Mouse (Mus musculus): ENCODE data around the gene Osbp.
A peak's percentile ranks its signal among the peaks of the same experiment; 100 is the strongest.

Gene Osbp

DNA sequence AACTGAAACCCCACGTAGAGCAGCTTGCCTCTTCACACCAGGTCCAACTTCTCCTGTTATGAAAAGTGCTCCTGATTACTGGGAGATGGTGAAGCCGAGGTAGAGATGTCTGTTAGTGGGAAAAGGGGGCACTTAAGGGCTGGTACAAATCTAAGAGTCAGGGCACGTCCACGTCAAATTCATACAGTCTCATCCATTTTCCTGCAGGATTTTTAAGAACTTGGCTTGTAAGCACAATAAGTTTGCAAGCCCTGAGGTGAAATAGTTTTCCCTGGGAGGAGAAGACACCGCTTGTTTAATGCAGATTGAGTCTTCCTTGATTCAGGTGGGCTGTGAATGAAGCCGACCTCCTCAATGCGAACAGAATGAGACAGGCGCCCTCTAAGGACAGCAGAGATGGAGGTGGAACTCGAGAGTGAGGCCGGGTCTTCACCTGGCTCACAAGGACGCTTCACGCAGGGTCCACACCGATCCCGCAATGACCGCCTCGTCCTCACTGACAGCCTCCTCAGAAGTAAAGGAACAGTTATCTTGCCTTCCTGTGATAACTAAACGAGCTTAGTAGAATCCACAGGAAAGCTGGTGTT, 40.7 kb downstream of the Osbp start:
- peak overlapping the region; percentile 79 for H3K4me3 ChIP-seq (replicated peaks; ENCODE audit: low read length)
- no peaks in the 10 kb centered on the region for H3K9me3 ChIP-seq (ENCODE audit: low read length)
- H3K4me1 ChIP-seq (replicated peaks; ENCODE audit: low read depth, low read length) = peaks cover 50% of the 10 kb centered on the region
- H3K36me3 ChIP-seq (ENCODE audit: insufficient read depth, low read length) = no peaks in the 10 kb centered on the region
- TF ChIP-seq POU5F1 (IDR thresholded peaks at IDR 0.05; ENCODE audit: borderline replicate concordance, low read length) (no peak), NANOG (IDR thresholded peaks at IDR 0.05; ENCODE audit: borderline replicate concordance, low read length) (no peak), CTCF (conservative IDR thresholded peaks at IDR 0.05; ENCODE audit: low read length) (no peak)
- peaks cover 2% of the 10 kb centered on the region; the same call in 1 of the 2 replicates for H3K27me3 ChIP-seq (ENCODE audit: insufficient read depth, low read length)

DNA sequence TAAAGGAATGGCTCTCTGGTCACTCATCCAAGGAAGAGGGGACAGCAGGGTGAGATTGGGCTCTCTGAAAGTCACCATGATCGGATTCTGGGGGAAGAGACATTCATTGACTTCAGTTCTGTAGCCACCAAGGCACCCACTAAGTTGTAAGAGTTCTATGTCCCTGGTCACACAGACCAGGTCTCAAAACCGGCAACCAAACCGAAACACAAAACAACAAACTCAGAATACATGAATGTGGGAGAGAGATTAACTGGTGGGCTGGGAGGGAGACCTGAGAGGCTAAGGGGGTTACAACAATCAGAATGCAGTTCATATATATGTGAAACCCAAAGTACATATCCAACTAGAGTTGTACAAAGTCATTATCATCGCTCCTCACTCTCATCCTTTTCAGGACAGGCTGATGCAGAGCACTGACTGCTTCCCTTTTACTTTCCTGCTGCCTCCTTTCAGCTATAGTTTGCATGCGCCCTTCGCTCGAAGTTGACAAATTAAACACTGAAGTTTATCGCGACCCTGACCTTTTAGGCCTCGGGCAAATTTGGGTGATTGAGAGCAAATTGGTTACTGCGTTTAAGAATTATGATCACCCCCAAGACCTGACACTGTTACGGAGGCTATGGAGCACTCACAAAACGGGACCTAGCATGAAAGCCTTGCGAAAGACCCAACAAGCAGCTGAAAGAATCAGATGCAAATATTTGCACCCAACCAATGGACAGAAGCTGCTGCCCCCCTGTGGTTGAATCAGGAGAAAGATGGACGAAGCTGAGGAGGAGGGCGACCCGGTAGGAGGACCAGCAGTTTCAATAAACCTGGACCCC, 41.6 kb downstream of the Osbp start:
- Histone ChIP-seq H3K9me3 (ENCODE audit: low read length) (no peaks in the 10 kb centered on the region), H3K4me3 (replicated peaks; ENCODE audit: low read length) (peak overlapping the region; percentile 79)
- peak; percentile 23; the same call in 1 of the 2 replicates for TF ChIP-seq CTCF (conservative IDR thresholded peaks at IDR 0.05; ENCODE audit: low read length)
- no peak for TF ChIP-seq NANOG (IDR thresholded peaks at IDR 0.05; ENCODE audit: borderline replicate concordance, low read length)

DNA sequence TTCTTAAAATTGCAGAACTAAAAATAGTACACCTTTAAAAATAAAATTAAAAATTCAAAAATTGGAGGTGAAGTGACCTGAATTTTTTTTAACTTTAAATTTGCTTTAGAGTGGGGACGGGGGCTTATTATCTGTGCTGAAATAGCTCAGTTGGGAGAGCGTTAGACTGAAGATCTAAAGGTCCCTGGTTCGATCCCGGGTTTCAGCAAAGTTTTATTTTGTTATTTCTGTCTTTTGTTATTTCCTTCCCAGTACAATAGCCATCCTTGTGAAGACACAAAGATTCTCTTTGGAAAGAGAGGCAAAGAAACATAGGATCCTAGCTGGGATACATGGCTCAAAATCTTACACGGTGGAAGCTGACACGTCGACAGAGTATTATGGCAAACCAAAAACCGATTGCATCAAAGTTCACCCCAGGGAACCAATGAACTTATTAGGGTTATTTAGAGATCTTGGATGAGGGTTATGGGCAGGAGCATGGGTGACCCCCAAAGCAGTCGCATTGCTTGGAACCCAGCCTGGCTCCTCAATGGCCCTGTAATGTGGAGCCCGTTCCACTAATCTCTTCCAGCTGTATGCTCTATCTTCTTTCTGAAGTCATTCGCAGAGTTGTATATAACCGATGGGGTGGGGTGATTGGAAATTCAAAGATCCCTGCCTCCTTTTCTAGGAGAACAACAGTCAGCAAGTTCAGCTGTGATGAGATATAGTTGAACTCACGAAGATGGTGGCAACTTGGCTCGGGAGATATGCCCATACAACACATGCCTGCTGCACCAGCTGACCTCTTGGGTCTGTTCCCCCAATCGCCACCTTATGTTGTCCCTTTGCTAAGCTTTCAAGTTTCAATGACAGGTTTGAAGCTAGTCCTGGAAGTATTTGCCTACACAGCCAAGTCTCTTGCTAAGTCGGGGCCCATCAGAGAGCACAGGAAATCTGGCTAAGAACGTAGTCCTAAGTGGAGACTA, 43.0 kb downstream of the Osbp start:
- H3K9me3 ChIP-seq (ENCODE audit: low read length) = no peaks in the 10 kb centered on the region
- H3K4me1 ChIP-seq (replicated peaks; ENCODE audit: low read depth, low read length) = peaks cover 45% of the 10 kb centered on the region
- peaks cover 6% of the 10 kb centered on the region; the same call in 1 of the 2 replicates for H3K27me3 ChIP-seq (ENCODE audit: insufficient read depth, low read length)
- TF ChIP-seq NANOG (IDR thresholded peaks at IDR 0.05; ENCODE audit: borderline replicate concordance, low read length) (no peak), CTCF (conservative IDR thresholded peaks at IDR 0.05; ENCODE audit: low read length) (no peak), POU5F1 (IDR thresholded peaks at IDR 0.05; ENCODE audit: borderline replicate concordance, low read length) (no peak)
- no peaks in the 10 kb centered on the region for H3K36me3 ChIP-seq (ENCODE audit: insufficient read depth, low read length)
- peak overlapping the region; percentile 48; the same call in 1 of the 2 replicates for H3K4me3 ChIP-seq (replicated peaks; ENCODE audit: low read length)

More for the DNA sequence above, 41.6 kb downstream of the Osbp start:
- Histone ChIP-seq H3K36me3 (ENCODE audit: insufficient read depth, low read length) (no peaks in the 10 kb centered on the region), H3K27me3 (ENCODE audit: insufficient read depth, low read length) (peaks cover 2% of the 10 kb centered on the region; the same call in 1 of the 2 replicates), H3K4me1 (replicated peaks; ENCODE audit: low read depth, low read length) (peaks cover 49% of the 10 kb centered on the region)

DNA sequence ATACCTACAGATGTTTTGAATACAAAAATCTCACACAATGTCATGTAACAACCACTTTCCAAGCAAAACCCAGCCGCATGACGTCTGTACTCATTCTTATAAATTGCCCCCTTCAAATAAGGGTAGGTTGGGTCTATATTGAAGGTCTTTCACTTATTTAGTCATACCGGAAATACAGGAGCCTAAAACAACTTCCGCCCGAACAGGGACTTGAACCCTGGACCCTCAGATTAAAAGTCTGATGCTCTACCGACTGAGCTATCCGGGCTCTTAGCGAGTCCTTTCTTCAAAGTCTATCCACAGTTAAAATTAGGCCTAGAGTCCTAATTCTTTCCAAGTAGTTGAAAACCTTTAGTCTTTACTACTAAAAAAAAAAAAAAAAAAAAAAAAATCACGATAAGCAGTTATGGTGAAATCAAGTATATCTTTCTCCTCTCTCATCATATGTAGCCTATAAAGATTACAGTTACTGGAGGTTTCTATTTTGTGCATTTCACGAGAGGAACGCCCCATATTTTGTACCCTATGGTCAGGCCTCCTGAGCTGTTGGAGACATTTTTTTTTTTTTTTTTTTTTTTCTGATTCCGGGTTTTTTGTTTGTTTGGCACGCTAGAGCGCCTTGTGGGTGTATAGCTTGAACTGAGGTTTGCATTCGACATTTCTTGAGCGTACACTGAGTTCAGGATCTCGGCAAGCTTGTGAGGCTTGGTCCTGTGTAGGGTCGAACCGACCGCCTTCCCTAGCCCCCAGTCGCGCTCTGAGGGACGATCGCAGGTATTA, 44.0 kb downstream of the Osbp start:
- TF ChIP-seq POU5F1 (IDR thresholded peaks at IDR 0.05; ENCODE audit: borderline replicate concordance, low read length) = no peak
- TF ChIP-seq CTCF (conservative IDR thresholded peaks at IDR 0.05; ENCODE audit: low read length) = no peak
- TF ChIP-seq NANOG (IDR thresholded peaks at IDR 0.05; ENCODE audit: borderline replicate concordance, low read length) = no peak
- H3K9me3 ChIP-seq (ENCODE audit: low read length) = no peaks in the 10 kb centered on the region
- peaks cover 12% of the 10 kb centered on the region for H3K27me3 ChIP-seq (ENCODE audit: insufficient read depth, low read length)
- H3K4me3 ChIP-seq (replicated peaks; ENCODE audit: low read length) = peak overlapping the region; percentile 89
- peaks cover 38% of the 10 kb centered on the region for H3K4me1 ChIP-seq (replicated peaks; ENCODE audit: low read depth, low read length)
- H3K36me3 ChIP-seq (ENCODE audit: insufficient read depth, low read length) = no peaks in the 10 kb centered on the region

DNA sequence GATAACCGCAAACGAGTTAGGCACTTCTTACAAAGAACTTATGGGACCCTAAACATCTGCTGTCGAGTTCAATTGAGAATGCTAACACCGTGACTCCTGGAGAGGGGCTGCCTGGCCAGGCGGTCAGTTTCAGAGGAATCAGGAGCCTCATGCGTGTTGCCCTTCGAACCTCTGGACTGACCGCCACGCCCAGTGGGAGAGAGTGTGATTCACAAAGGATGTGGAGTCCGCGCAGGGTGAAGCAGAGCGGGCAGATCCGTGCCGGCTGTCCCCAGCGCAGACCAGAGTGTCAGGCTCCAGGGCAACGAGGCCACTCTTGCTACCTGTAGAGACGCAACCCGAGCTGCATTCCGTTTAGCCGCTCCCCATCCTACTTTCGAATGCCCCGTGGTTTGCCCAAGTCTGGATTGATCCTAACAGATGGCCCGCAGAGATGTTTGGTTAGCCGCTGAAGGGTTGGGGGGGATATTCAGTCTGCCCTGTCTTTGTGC, 44.6 kb downstream of the Osbp start:
- no peak for TF ChIP-seq CTCF (conservative IDR thresholded peaks at IDR 0.05; ENCODE audit: low read length)
- TF ChIP-seq POU5F1 (IDR thresholded peaks at IDR 0.05; ENCODE audit: borderline replicate concordance, low read length) = no peak
- no peak for TF ChIP-seq NANOG (IDR thresholded peaks at IDR 0.05; ENCODE audit: borderline replicate concordance, low read length)
- peaks cover 35% of the 10 kb centered on the region for H3K4me1 ChIP-seq (replicated peaks; ENCODE audit: low read depth, low read length)

DNA sequence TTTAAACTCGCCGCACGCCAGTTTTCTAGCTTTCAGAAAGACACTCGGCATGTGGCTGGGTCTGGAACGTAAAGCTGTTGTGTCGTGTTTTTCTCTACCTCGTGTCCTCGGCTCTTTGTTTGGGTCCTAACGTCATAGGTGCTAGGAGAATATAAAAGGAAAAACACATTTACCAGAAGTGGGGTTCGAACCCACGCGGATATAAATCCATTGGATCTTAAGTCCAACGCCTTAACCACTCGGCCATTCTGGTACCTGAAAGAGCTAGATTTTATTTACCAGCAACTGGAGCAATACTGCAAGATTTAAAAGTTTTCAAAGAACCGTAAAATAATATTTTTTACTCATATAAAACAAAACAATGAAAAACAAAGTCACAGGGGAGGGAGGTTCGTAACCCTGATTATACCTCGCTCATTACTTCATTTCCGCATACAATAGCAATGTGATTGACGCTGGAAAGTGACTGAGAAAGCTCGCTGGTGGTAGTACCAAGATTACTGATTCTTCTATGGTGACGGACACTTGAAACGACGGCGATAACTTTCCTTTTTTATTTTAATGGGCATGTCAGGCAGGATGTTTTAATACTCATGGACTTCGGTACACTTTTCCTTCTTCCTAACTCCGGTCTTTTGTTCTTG, 45.3 kb downstream of the Osbp start:
- H3K4me3 ChIP-seq (replicated peaks; ENCODE audit: low read length) = peak overlapping the region; percentile 89
- H3K9me3 ChIP-seq (ENCODE audit: low read length) = no peaks in the 10 kb centered on the region
- peaks cover 42% of the 10 kb centered on the region for H3K4me1 ChIP-seq (replicated peaks; ENCODE audit: low read depth, low read length)
- H3K27me3 ChIP-seq (ENCODE audit: insufficient read depth, low read length) = peaks cover 12% of the 10 kb centered on the region
- no peak for TF ChIP-seq NANOG (IDR thresholded peaks at IDR 0.05; ENCODE audit: borderline replicate concordance, low read length)
- peak; percentile 47; the same call in 1 of the 2 replicates for TF ChIP-seq POU5F1 (IDR thresholded peaks at IDR 0.05; ENCODE audit: borderline replicate concordance, low read length)
- no peak for TF ChIP-seq CTCF (conservative IDR thresholded peaks at IDR 0.05; ENCODE audit: low read length)
- H3K36me3 ChIP-seq (ENCODE audit: insufficient read depth, low read length) = no peaks in the 10 kb centered on the region

More for the DNA sequence above, 44.6 kb downstream of the Osbp start:
- H3K9me3 ChIP-seq (ENCODE audit: low read length) = no peaks in the 10 kb centered on the region
- peaks cover 12% of the 10 kb centered on the region for H3K27me3 ChIP-seq (ENCODE audit: insufficient read depth, low read length)
- no peaks in the 10 kb centered on the region for H3K36me3 ChIP-seq (ENCODE audit: insufficient read depth, low read length)
- H3K4me3 ChIP-seq (replicated peaks; ENCODE audit: low read length) = peak overlapping the region; percentile 89

Measured in E14TG2a.4 (cell line).